Mouse (Mus musculus): ENCODE data around the gene Mettl26. TPM values are rescaled to one million over a fixed set of nuclear protein-coding genes. Genes with fewer than 3 reads are reported as not detected.
"Not testable (repeated sequence)": the region's sequence is repeated elsewhere in the genome, so short reads cannot be mapped to it uniquely, and the experiment has no call there.

Gene Mettl26
- total RNA-seq, 2 experiments from 2014 or later, result 33.3 to 36.4 TPM

GRCm38 (mm10) chr17:25867509-25867835 is 7.4 kb upstream of the Mettl26 start:
- intact Hi-C loops (cut with DNase I), result no loop called here
- no peak for DNase-seq (ENCODE audit: low spot score in 2 of 2)

DNA sequence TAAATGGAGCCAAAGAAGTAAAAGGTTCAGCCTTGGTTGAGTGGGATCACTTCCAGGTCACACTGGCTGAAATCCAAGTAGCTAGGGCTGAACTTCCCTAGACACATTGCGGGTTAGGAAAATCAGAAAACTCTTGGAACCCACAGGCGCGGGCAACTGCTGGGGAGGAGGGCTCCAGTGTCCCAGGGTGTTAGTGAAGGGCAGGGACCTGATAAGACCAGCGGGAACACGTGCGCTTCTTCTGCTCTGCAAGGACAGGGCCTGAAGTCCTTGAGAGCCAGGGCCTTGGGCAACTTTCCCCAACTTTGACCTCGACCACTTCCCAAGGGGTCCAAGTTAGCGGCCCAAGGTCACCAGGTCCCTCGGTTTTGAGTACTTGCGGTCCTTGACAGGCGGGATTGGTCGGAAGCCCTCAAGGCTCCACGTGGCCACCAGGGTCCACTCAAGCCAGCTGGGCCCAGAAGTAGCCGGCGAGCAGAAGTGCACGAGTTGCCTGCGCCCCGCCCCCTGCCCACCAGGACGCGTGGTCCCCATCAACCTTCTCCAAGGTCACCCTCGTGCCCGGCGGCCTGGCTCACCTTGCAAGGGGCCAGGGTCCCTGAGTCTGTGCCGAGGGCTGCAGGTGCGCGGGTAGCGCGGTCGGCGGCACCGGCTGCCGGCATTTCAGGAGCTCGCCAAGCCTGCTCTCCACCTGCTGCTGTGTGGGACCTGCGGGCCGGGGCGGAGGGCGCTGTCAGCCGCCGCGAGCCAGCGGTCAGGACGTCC is 6.9 kb upstream of the Mettl26 start:
- DNase-seq (ENCODE audit: low spot score in 2 of 2), result no peak
- intact Hi-C loops (cut with DNase I), result no loop called here

DNA sequence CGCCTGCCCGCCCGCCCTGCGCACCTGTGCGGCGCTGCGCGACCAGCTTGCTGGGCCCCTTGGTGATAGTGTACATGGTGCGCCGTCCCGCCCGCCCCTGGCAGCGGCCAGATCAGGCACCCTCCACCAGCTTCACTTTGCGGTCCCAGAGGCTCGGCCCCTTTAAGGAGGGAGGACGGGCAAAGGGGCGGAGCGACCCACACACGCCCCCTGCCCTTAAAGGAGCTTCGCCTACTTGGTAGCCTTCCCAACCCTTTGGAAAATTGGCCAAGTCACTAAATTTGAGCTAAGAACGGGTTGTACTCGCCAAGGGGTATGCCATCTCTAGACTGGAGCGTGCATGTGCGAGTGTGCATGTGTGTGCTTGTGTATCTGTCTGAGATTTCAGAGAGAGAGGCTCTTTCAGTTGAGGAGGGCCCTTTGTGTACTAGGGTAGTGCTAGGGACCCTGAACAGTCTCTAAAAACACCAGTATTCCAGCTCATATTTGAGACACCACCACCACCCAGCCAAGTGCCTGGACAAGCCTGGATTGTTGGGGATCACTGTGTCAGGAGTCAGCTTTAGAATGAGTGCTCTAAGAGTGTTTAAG is 6.2 kb upstream of the Mettl26 start, which contains the start of gene Mcrip2:
TSS of gene Mcrip2 (minus strand) at position 164 of the 591 bp plus-strand sequence.
- DNase-seq (ENCODE audit: low spot score in 2 of 2), result peak; percentile 82 to 84
- intact Hi-C loops (cut with DNase I), result no loop called here

DNA sequence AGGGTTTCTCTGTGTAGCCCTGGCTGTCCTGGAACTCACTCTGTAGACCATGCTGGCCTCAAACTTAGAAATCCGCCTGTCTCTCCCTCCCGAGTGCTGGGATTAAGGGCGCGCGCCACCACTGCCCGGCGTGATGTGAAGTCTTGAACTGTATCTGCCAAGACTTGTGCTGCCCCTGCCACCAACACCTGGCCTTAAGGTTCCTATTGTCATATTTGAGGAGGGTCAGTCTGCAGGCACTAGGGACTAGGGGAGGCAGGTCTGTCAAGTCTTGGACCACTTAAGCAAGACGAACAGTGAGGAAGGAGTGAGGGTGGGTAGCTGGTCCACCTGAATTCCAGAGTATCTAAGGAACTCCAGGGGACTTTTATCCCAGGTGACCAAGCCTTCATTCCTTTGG is 5.4 kb upstream of the Mettl26 start:
- intact Hi-C loops (cut with DNase I), result no loop called here
- no peak for DNase-seq (ENCODE audit: low spot score in 2 of 2)

GRCm38 (mm10) chr17:25869954-25870353 is 4.9 kb upstream of the Mettl26 start:
- DNase-seq (ENCODE audit: low spot score in 2 of 2), result no peak
- intact Hi-C loops (cut with DNase I), result no loop called here

- DNase-seq (ENCODE audit: low spot score in 2 of 2); intact Hi-C loops (cut with DNase I): not testable (repeated sequence)
Observed at GRCm38 (mm10) chr17:25871566-25871965, 3.3 kb upstream of the Mettl26 start.

DNA sequence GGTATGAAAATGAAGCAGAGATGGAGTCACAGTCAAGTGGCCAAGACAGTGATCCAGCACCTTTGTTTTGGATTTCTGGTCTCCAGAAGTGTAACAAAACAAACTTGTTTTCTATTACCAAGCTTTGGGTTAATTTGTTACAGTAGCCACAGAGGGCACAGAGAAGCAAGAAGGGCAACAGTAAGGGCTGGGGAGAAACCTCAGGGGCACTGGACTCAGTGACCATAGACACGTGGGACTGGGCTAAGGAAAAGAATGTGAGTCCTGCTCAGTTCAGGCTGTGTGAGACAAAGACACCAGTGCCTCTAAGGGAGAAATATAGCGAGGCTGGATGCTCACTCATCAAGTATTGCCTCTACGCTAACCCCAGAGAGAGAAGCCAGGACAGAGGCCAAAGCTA is 2.2 kb upstream of the Mettl26 start:
- DNase-seq (ENCODE audit: low spot score in 2 of 2), result no peak
- intact Hi-C loops (cut with DNase I), result no loop called here

GRCm38 (mm10) chr17:25873405-25874147 is 1.3 kb upstream of the Mettl26 start:
- intact Hi-C loops (cut with DNase I), result no loop called here
- DNase-seq (ENCODE audit: low spot score in 2 of 2), result no peak

- no peak for DNase-seq (ENCODE audit: low spot score in 2 of 2)
- intact Hi-C loops (cut with DNase I), result no loop called here
Observed at GRCm38 (mm10) chr17:25874148-25874720, 640 bp upstream of the Mettl26 start.

- peak; percentile 90 to 92 for DNase-seq (ENCODE audit: low spot score in 2 of 2)
- intact Hi-C loops (cut with DNase I), result no loop called here
Observed at GRCm38 (mm10) chr17:25875171-25876136, 580 bp downstream of the Mettl26 start.

DNA sequence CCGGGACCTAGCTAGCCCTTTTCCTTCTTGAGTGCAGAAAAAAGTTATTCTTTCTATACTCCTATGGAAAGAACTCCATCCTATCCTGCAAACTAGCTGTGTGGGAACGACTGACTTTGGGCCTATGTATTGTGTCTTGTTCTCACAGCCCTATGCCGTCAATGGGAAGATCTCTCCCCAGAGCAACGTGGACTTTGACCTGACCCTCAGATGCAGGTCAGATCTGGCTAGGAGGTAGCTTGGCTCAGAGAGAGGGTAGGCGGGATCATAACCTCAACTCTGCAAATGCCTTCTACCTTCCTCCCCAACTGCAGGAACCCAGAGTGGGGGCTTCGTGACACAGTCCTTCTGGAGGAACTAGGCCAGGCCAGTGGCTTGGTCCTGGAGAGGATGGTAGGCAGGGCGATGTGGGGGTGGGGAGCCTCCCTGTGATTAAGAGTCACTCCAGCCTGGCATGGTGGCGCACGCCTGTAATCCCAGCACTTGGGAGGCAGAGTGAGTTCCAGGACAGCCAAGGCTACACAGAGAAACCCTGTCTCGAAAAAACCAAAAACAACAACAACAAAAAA is 1.6 kb downstream of the Mettl26 start:
- intact Hi-C loops (cut with DNase I), result no loop called here
- no peak for DNase-seq (ENCODE audit: low spot score in 2 of 2)

- intact Hi-C loops (cut with DNase I), result no loop called here
- no peak for DNase-seq (ENCODE audit: low spot score in 2 of 2)
Observed at GRCm38 (mm10) chr17:25877025-25877424, 2.2 kb downstream of the Mettl26 start.

- intact Hi-C loops (cut with DNase I), result no loop called here
- DNase-seq (ENCODE audit: low spot score in 2 of 2), result no peak
Observed at GRCm38 (mm10) chr17:25877741-25878610, 3.1 kb downstream of the Mettl26 start.

DNA sequence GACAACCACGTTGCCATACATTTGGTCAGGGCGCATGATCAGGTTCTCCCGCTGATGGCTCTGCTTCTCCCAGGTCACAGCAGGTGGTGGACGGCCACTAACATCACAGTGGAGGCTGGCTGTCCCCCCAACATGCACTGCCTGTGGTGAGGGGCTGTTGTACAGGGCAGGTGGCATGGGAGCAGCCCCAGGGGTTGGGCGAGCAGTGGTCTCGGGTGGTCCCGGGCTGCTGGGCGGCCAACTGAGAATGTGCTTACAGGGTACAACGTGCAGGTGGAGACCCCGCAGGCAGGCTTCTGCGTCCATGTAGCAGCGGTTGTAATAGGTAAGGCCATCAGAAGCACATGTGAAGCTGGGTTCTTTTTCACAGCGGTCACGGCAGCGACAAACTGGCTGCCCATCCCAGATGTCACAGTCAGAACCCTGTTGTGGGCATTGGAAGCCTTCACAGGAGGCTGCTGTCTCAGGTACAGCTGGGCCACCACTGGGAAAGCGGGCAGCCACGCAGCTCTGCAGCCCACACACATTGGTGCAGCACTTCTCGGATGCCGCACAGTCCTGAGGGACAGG is 3.8 kb downstream of the Mettl26 start:
- intact Hi-C loops (cut with DNase I), result no loop called here
- DNase-seq (ENCODE audit: low spot score in 2 of 2), result no peak

DNA sequence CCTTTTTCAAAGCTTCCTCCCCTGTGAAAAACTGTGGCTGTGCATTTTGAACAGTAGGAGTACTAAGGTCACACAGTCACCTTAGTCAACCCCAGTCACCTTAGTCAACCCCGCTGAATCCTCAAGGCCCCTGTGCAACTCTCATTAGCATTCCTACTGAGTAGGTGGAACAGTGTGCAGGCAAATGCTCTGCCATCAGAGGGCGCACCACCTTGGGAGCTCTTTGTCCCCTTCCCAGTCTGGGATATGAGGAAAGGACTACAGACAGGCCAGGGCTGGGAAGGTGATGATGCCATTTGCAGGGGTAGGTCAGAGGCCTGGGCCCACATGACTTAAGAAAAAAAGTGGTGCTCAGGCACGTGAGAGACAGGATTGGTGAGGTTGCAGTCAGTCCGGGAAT is 4.4 kb downstream of the Mettl26 start:
- intact Hi-C loops (cut with DNase I), result no loop called here
- DNase-seq (ENCODE audit: low spot score in 2 of 2), result no peak

DNA sequence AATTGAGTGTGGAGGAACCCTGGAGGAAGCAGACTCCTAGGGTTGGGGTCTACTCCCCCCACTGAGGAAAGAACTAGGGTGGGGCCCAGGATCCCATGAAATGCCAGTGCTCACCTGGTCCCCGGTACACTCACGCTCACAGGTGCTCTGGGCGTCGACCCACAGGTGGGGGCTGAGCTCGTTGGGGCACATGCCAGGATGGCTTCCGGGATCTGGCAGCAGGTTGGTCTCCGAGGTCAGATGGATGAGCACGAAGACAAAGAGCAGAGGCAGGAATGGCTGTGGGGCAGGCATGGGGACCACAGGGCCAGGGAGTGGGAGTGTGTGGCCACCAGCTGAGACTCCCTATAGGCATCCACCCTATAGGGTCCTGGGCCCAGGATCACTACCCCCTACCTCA is 4.9 kb downstream of the Mettl26 start:
- intact Hi-C loops (cut with DNase I), result loop anchor here (10.0 kb wide), 1 partner anchor 215 kb away; the partner anchor contains the start of genes Decr2 and Nme4
- DNase-seq (ENCODE audit: low spot score in 2 of 2), result no peak

DNA sequence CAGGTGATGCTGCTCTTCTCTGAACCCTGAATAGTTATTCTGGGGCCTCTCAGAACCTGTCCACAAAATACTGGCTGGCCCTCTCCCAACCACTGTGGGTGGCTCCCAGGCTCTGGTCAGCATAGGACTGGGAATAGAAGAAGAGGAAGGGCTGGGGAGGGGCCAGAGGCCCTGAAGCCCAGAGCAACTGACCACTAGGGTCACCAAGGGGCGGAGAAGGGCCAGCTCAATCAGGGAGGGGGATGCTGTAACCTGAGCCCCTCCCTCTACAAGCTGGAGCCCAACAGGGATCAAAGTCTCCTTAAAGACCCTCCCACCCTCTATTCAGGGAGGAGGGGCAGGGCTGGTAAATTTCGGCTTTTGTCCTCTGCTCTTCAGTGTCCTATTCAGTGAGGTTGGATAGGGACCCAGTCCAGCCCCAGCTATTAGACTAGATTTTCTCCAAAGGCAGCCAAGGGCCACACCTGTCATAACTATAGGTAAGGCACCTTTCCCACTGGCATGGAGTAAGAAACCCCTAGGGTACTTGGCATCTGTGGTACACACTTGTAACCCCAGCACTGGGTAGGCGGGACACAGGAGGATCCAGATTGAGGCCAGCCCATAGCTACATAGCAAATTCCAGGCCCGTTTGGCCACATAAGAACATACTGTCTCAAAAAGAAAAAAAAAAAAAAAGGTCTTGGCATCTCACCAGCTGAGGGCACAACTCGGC is 5.5 kb downstream of the Mettl26 start, which contains the start of gene Wfikkn1:
TSS of gene Wfikkn1 (minus strand) at position 663 of the 715 bp plus-strand sequence.
- DNase-seq (ENCODE audit: low spot score in 2 of 2), result no peak
- intact Hi-C loops (cut with DNase I), result loop anchor here (10.0 kb wide), 1 partner anchor 214 kb away; the partner anchor contains the start of genes Decr2 and Nme4
